Mouse (Mus musculus) megakaryocyte, adult 5-6 weeks (primary cell): ENCODE measurements at regions not wholly inside any gene's neighbourhood (a gene's known extent, or its start where the extent isn't known, plus 50 kb on each side); places are given as distances from the start of the nearest gene placed in this dataset.

ENCODE experiments used
- ATAC-seq: 2 replicates; pipeline ENCODE4 v1.8.0; 2016; ENCODE audit warnings: mild to moderate bottlenecking, inconsistent platforms; ENCODE audit not compliant: poor library complexity, severe bottlenecking

DNA sequence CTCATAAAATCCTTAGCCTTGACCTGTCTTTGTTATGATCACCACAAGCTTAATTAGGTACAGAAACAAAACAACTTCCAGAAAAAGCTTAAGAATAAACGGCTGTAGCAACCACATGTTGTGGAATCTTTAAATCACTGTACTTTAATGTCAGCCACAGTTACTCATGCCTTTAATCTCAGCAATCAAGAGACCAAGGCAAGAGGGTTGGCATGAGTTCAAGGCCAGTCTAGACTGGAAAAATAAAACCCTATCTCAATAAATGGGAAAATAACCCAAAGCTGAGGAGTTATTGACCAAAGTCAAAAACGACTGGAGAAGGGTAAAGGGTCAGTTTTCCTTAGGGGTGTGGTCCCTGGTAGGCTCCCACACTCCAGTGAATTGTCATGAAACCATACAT, 595.2 kb upstream of the Akr1e1 start:
- ATAC-seq: no peak

GRCm38 (mm10) chr13:5211659-5212058, 602.7 kb upstream of the Akr1e1 start:
- no peak for ATAC-seq

- ATAC-seq: no peak
These were observed 620.5 kb upstream of the Akr1e1 start for GRCm38 (mm10) chr13:5229476-5229875.

- no peak for ATAC-seq
These were observed 625.3 kb upstream of the Akr1e1 start for GRCm38 (mm10) chr13:5234232-5234631.

- ATAC-seq: no peak
These were observed 625.9 kb upstream of the Klf6 start for GRCm38 (mm10) chr13:5235391-5235790.

GRCm38 (mm10) chr13:5240541-5240940, 620.7 kb upstream of the Klf6 start:
- ATAC-seq: no peak

- ATAC-seq: no peak
These were observed 618.5 kb upstream of the Klf6 start for GRCm38 (mm10) chr13:5242782-5243181.

- ATAC-seq: no peak
These were observed 612.5 kb upstream of the Klf6 start for GRCm38 (mm10) chr13:5248671-5249391.

- ATAC-seq: no peak
These were observed 603.2 kb upstream of the Klf6 start for GRCm38 (mm10) chr13:5257891-5258660.

- no peak for ATAC-seq
These were observed 601.5 kb upstream of the Klf6 start for GRCm38 (mm10) chr13:5259760-5260159.

- ATAC-seq: no peak
These were observed 588.6 kb upstream of the Klf6 start for GRCm38 (mm10) chr13:5272506-5273192.

DNA sequence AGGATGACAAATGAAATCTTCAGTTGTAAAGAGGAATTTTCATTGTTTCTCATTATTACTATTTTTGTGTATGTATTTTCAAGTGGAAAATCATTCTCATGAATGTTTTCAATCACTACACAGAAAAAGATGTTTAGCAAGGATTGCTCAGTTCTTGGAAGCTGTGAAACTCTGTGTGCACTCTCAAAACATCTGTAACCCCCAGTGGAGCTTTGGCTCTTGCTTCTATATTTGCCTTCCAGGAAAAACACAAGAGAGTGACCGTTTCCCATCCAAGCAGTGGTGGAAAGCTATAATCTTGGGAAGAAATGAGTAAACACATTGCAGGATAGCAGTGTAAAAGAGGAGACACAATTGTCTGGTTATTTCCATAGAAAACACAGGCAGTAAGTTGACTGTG, 584.7 kb upstream of the Klf6 start:
- no peak for ATAC-seq

DNA sequence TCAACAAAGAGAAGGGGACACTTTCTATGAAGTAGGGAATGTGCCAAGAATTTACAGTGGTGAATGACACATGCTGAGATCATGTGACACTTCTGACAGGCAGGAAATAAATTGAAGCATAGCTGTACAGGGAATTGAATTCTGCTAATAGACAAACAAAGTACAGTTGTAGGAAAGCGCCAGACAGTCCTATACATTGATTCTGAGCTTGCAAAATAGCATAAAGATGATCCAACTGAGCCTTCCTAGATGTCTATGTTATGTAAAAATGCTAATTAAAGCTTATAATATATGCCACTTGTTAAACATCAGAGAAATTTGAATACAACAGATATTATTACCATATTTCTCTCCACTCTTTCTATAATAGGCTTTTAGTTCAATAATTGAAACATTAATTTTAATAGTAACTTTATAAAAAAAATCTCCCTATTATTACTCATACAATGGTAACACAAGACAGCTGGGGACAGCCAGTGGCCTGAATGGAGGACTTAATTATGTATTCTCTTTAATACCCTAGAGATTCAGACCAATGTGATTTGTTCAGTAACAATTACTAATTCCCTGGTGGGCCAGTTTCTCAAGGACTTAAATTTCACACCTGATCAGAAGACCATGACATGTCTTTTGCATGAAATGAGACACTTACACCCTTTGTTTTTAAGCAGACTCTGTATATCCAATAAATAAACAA, 571.4 kb upstream of the Klf6 start:
- no peak for ATAC-seq

DNA sequence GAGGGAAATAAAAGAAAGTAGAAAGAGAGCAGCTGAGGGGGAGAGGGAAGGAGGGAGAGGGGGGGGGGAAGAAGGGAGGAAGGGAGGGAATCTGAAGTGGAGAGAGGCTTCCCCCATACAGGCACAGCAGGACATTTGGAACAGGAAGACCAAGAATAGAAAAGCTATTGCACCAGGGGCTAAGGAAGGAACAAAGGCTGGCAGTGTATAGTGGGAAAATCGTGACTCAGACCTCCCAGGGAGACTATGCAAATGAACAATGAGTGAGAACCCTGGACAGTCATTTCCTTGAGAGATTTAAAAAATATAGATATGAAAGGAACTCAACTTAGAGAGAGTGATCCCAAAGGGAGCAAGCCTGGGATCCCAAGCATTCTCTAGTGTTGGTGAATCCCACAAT, 559.1 kb upstream of the Klf6 start:
- ATAC-seq: no peak

DNA sequence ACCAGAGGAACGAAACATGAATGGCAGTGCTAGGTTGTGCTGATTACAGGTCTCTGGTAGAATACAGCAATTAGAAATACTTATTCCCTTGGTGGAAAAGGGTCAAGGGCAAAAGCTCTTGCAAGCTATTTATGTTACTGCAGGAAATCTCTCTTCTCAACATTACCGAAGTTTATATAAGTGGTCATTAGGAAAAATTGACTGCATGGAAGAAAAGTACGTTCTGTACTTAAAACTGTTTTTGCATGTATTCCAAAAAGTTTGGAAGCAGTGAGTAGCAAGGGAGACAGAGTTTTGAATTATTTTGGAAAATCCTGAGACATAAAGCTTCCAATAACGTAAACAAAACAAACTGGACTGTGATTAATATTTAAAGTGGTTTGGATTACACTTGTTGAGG, 554.6 kb upstream of the Klf6 start:
- ATAC-seq: no peak

DNA sequence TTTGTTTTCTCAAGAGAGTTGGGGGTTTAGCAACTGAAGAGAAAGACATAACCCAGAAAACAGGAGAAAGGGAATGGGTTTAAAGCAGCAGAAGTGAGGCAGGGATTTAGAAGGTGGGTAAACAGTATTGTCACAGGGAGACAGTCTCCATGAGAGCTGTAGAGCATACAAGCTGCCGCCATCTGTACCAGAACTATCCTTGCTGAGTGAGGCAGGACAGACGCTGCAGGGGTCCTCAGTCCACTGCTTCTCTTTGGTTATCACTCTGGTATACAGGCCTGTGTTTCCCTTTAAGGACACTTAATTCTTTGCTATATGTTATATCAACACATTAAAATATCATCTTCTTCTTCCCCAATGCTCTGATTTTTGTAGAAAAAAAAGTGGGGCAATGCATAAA, 548.0 kb upstream of the Klf6 start:
- no peak for ATAC-seq

DNA sequence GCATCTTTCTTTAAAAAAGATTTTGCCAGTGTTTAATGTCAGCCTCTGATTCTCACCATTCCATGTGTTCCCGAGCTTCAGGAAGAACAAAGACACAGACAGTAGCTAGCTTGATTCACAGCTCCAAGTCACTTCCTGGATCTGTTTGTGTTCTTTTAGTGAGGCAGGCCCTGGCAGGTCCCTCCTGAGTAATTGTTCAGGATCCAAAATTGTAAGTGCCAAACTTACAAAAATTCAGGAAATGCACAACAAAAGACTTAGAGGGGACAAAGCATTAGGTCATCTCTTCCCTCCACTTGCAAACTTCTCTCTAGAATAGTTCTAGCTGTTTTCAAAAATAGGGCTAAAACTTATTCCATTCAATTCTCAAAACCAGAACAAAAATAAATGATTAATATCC, 546.3 kb upstream of the Klf6 start:
- ATAC-seq: no peak

GRCm38 (mm10) chr13:5317941-5318856, 543.1 kb upstream of the Klf6 start:
- ATAC-seq: no peak

DNA sequence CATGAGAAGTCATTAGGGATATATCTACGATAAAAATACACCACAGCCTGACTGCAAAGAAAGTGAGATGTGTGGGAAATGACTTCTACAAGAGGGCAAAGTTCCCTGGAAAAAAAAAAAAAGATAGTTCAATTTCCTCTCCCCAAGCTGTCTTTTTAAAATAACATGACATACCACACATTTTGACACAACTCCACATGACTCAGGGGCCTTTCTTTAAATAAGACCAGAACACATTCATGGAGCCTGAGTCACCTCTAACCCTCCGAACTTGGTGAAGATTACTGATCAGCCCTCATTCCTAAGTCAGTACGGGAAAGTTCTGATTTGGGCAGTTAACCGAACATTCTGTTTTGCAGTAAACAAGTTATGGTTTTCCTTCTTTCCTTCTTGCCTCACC, 515.6 kb upstream of the Klf6 start:
- no peak for ATAC-seq
